Mouse (Mus musculus): ENCODE data around the gene Sez6. TPM values are rescaled to one million over a fixed set of nuclear protein-coding genes. Genes with fewer than 3 reads are reported as not detected.

Gene Sez6
- polyA plus RNA-seq, 2 experiments = 0.03 TPM; not detected in 1

DNA sequence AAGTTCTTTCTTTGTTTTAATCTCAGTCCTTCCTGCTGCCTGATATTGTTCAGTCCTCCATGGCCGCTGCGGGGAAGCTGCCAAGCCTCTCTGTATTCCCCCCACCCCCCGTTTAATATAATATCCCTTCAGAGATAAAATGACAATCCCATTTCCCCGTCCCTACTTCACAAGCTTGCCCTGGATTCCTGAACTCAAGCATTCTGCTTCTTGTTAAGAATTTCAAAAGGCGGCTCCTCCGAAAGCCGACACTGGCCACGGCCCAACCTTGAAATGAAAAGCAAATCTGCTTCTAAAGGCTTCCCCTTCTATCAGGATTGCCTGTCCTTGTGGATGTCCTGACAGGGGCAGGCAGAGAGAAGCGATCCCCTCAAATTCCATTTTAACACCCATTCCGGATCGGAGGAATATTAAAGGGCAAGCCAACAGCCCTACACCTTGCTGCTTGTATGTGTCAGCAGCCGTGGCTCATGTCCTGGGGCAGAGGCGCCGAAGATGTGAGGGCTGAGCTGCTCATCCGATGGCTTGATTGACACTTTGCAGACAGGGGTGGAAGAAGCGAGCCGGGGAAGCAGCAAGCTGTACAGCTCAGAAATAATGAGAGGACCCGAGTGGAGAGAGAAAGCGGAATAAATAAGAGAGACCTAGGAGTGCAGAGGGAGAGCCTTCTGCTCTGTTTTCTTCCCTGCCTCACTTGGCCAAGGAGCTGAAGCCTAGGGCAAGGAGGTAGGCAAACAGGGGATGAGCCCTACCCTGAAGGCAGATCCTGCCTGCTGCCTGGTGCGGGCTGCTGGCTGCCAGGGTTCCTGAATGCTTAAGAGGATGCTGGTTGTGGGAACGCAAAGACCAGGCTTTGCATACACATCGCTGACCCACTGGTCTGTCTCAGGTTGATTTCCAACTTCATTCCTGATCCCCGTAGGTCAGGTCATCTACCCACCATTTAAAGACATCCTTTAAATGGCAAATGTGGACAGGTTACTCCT, 33.5 kb upstream of the Sez6 start:
- TF ChIP-seq EP300 (IDR thresholded peaks at IDR 0.05; ENCODE audit: low read depth) (no peak), CTCF (IDR thresholded peaks at IDR 0.05; ENCODE audit: low read depth) (no peak)
- Histone ChIP-seq H3K9ac (replicated peaks) (no peak overlapping the region), H3K27me3 (ENCODE audit: control insufficient read depth, insufficient read depth, low read length) (peaks cover 18% of the 10 kb centered on the region), H3K27ac (no peak overlapping the region), H3K9me3 (ENCODE audit: control insufficient read depth, low read length) (no peaks in the 10 kb centered on the region), H3K4me2 (ENCODE audit: low read depth) (no peak overlapping the region), H3K4me1 (replicated peaks; ENCODE audit: control insufficient read depth in 2 of 2, insufficient read depth in 2 of 2, low read length in 1 of 2) (peaks cover 0 to 7% of the 10 kb centered on the region in 2 experiments; a peak in 2 of 4 replicates), H3K36me3 (replicated peaks; ENCODE audit: control insufficient read depth, insufficient read depth, low read depth) (no peaks in the 10 kb centered on the region), H3K4me3 (ENCODE audit: insufficient read depth in 1 of 2, low read depth in 2 of 2, low read length in 2 of 2) (no peak overlapping the region)
- 34% methylated on average over 23 of the region's 23 CpGs for WGBS (ENCODE audit: insufficient replicate concordance)
- DNase-seq (ENCODE audit: low read depth in 3 of 3, low spot score in 3 of 3) = no peak
- no peak for ATAC-seq (ENCODE audit: insufficient read depth)

- H3K4me3 ChIP-seq (ENCODE audit: insufficient read depth in 1 of 2, low read depth in 2 of 2, low read length in 2 of 2) = no peak overlapping the region
- no peak overlapping the region for H3K27ac ChIP-seq
- H3K27me3 ChIP-seq (ENCODE audit: control insufficient read depth, insufficient read depth, low read length) = peaks cover 21% of the 10 kb centered on the region
- WGBS (ENCODE audit: insufficient replicate concordance) = 46% methylated on average over 3 of the region's 3 CpGs
- H3K9me3 ChIP-seq (ENCODE audit: control insufficient read depth, low read length) = no peaks in the 10 kb centered on the region
- no peak overlapping the region for H3K9ac ChIP-seq (replicated peaks)
- H3K4me1 ChIP-seq (replicated peaks; ENCODE audit: control insufficient read depth in 2 of 2, insufficient read depth in 2 of 2, low read length in 1 of 2) = peaks cover 0 to 2% of the 10 kb centered on the region in 2 experiments; a peak in 1 of 4 replicates
- ATAC-seq (ENCODE audit: insufficient read depth) = no peak
- no peaks in the 10 kb centered on the region for H3K36me3 ChIP-seq (replicated peaks; ENCODE audit: control insufficient read depth, insufficient read depth, low read depth)
- no peak overlapping the region for H3K4me2 ChIP-seq (ENCODE audit: low read depth)
- TF ChIP-seq CTCF (IDR thresholded peaks at IDR 0.05; ENCODE audit: low read depth) (no peak), EP300 (IDR thresholded peaks at IDR 0.05; ENCODE audit: low read depth) (no peak)
- no peak for DNase-seq (ENCODE audit: low read depth in 3 of 3, low spot score in 3 of 3)
Measured at GRCm38 (mm10) chr11:77900187-77900586, 30.4 kb upstream of the Sez6 start.

- no peak overlapping the region for H3K4me2 ChIP-seq (ENCODE audit: low read depth)
Measured at GRCm38 (mm10) chr11:77900696-77901095, 29.9 kb upstream of the Sez6 start.

DNA sequence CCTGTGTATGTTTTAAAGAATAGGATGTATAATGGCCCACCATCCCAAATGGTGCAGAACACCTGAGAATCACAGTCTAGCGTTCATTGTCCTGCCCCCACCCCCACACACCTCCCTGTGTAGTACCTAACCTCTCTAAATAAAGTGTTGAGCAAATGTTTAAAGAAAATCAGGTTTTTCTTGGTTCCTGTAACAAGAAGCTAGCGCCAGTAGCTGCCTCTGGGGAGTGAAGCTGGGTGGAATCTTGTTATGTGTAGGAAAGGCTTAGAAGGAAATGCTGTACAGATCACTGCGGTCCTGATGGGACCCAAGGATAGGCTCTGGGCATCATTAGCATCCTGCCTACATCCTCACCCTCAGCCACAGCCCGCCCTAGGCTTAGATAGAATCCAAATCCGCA, 29.2 kb upstream of the Sez6 start:
- Histone ChIP-seq H3K36me3 (replicated peaks; ENCODE audit: control insufficient read depth, insufficient read depth, low read depth) (no peaks in the 10 kb centered on the region), H3K4me3 (ENCODE audit: insufficient read depth in 1 of 2, low read depth in 2 of 2, low read length in 2 of 2) (no peak overlapping the region), H3K27ac (no peak overlapping the region), H3K27me3 (ENCODE audit: control insufficient read depth, insufficient read depth, low read length) (peaks cover 15% of the 10 kb centered on the region), H3K9me3 (ENCODE audit: control insufficient read depth, low read length) (no peaks in the 10 kb centered on the region), H3K4me1 (replicated peaks; ENCODE audit: control insufficient read depth in 2 of 2, insufficient read depth in 2 of 2, low read length in 1 of 2) (peaks cover 0 to 2% of the 10 kb centered on the region in 2 experiments; a peak in 1 of 4 replicates), H3K9ac (replicated peaks) (no peak overlapping the region), H3K4me2 (ENCODE audit: low read depth) (no peak overlapping the region)
- DNase-seq (ENCODE audit: low read depth in 3 of 3, low spot score in 3 of 3) (no peak), ATAC-seq (ENCODE audit: insufficient read depth) (no peak)
- TF ChIP-seq CTCF (IDR thresholded peaks at IDR 0.05; ENCODE audit: low read depth) (no peak), EP300 (IDR thresholded peaks at IDR 0.05; ENCODE audit: low read depth) (no peak)
- WGBS (ENCODE audit: insufficient replicate concordance) = 39% methylated on average over 5 of the region's 5 CpGs

More at GRCm38 (mm10) chr11:77900696-77901095, 29.9 kb upstream of the Sez6 start:
- ATAC-seq (ENCODE audit: insufficient read depth) = no peak
- no peak for TF ChIP-seq CTCF (IDR thresholded peaks at IDR 0.05; ENCODE audit: low read depth)
- no peaks in the 10 kb centered on the region for H3K36me3 ChIP-seq (replicated peaks; ENCODE audit: control insufficient read depth, insufficient read depth, low read depth)
- H3K27me3 ChIP-seq (ENCODE audit: control insufficient read depth, insufficient read depth, low read length) = peaks cover 21% of the 10 kb centered on the region
- H3K9ac ChIP-seq (replicated peaks) = no peak overlapping the region
- no peak for DNase-seq (ENCODE audit: low read depth in 3 of 3, low spot score in 3 of 3)
- no peak overlapping the region for H3K27ac ChIP-seq
- no peaks in the 10 kb centered on the region for H3K9me3 ChIP-seq (ENCODE audit: control insufficient read depth, low read length)
- H3K4me3 ChIP-seq (ENCODE audit: insufficient read depth in 1 of 2, low read depth in 2 of 2, low read length in 2 of 2) = no peak overlapping the region
- H3K4me1 ChIP-seq (replicated peaks; ENCODE audit: control insufficient read depth in 2 of 2, insufficient read depth in 2 of 2, low read length in 1 of 2) = peaks cover 0 to 2% of the 10 kb centered on the region in 2 experiments; a peak in 1 of 4 replicates
- WGBS (ENCODE audit: insufficient replicate concordance) = 43% methylated on average over 4 of the region's 4 CpGs

DNA sequence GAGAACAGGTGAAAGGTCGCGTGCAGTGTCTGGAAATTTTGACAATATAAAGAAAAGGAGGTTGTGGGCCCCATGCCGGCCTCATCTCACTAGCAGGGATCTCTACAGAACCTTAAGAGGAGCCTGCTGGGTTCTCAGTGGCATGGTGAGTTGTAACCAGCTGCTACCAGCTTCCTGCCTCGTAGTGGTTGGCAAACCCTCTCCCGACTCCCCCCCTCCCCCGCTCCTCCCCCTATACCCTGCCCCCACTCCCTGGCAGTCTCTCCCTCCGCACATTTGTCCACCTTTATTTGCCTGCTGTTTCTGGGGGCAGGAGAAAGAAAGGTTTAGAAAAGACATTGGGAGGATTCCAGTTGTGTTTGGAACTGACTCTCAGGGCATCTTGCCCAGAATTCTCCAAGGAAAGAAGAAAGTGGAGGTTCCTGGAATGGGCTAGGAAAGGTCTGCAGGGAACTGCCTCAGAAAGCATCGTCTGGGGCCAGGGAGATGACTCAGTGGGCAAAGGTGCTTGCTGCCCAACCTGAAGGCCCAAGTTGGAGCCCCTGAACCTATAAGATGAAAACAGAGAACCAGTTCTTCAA, 28.7 kb upstream of the Sez6 start:
- H3K4me2 ChIP-seq (ENCODE audit: low read depth) = no peak overlapping the region
- ATAC-seq (ENCODE audit: insufficient read depth) (no peak), DNase-seq (ENCODE audit: low read depth in 3 of 3, low spot score in 3 of 3) (no peak)
- no peaks in the 10 kb centered on the region for H3K9me3 ChIP-seq (ENCODE audit: control insufficient read depth, low read length)
- H3K36me3 ChIP-seq (replicated peaks; ENCODE audit: control insufficient read depth, insufficient read depth, low read depth) = no peaks in the 10 kb centered on the region
- no peak overlapping the region for H3K27ac ChIP-seq
- WGBS (ENCODE audit: insufficient replicate concordance) = 36% methylated on average over 8 of the region's 8 CpGs
- H3K27me3 ChIP-seq (ENCODE audit: control insufficient read depth, insufficient read depth, low read length) = peaks cover 11% of the 10 kb centered on the region
- H3K4me1 ChIP-seq (replicated peaks; ENCODE audit: control insufficient read depth in 2 of 2, insufficient read depth in 2 of 2, low read length in 1 of 2) = peaks cover 0 to 2% of the 10 kb centered on the region in 2 experiments; a peak in 1 of 4 replicates
- no peak for TF ChIP-seq EP300 (IDR thresholded peaks at IDR 0.05; ENCODE audit: low read depth)
- H3K9ac ChIP-seq (replicated peaks) = no peak overlapping the region
- no peak overlapping the region for H3K4me3 ChIP-seq (ENCODE audit: insufficient read depth in 1 of 2, low read depth in 2 of 2, low read length in 2 of 2)
